Mouse (Mus musculus): ENCODE data around the gene Npcd.

DNA sequence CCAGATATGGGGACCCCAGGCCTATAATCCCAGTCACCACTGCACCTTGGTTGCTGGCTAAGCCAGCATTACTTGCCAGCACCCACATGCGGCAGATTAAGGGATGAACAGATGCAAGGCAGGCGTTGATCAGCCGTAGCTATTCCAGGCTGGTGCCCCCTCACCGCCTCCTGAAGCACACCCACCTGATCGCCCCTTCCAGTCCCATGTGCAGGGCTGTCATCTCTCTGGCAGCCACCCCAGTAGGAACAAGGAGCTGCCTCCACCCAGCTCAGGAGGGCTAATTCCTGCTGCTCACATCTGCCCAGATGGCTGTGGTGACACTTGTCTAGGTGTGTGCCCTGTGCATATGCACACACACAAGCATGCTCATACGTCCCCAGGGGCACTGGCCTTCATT lies 73.1 kb downstream of the Npcd start:
- TF ChIP-seq CTCF (IDR thresholded peaks at IDR 0.05; ENCODE audit: control insufficient read depth, insufficient read depth, insufficient read length) (no peak), USF1 (IDR thresholded peaks at IDR 0.05; ENCODE audit: low read depth) (no peak), MAX (IDR thresholded peaks at IDR 0.05) (no peak), MYOG (IDR thresholded peaks at IDR 0.05; ENCODE audit: control insufficient read depth, extremely low read depth, insufficient read length) (no peak), FOSL1 (IDR thresholded peaks at IDR 0.05; ENCODE audit: insufficient read depth, low read length, poor library complexity, severe bottlenecking) (no peak), CEBPB (IDR thresholded peaks at IDR 0.05; ENCODE audit: low read depth) (no peak), MYOD1 (IDR thresholded peaks at IDR 0.05; ENCODE audit: control insufficient read depth, insufficient read length, low read depth) (no peak)
